Mouse (Mus musculus) bone marrow macrophage, adult 2 months (primary cell): ENCODE data around the gene Vcam1.

Experiments used
- CTCF ChIP-seq: IDR thresholded peaks from 2 replicates; pipeline ENCODE4 v1.5.1; 2012; ENCODE audit warnings: low read depth, mild to moderate bottlenecking, low read length, moderate library complexity
- POLR2A ChIP-seq: IDR thresholded peaks from 2 replicates; pipeline ENCODE4 v1.6.1; 2012; ENCODE audit warnings: mild to moderate bottlenecking, low read depth, low read length, borderline replicate concordance

GRCm38 (mm10) chr3:116162097-116162666 lies 32.7 kb upstream of the Vcam1 start:
- no peak for TF ChIP-seq POLR2A
- TF ChIP-seq CTCF, result no peak
